Mouse (Mus musculus): ENCODE measurements around the gene Gm826.

Gm826 gene

DNA sequence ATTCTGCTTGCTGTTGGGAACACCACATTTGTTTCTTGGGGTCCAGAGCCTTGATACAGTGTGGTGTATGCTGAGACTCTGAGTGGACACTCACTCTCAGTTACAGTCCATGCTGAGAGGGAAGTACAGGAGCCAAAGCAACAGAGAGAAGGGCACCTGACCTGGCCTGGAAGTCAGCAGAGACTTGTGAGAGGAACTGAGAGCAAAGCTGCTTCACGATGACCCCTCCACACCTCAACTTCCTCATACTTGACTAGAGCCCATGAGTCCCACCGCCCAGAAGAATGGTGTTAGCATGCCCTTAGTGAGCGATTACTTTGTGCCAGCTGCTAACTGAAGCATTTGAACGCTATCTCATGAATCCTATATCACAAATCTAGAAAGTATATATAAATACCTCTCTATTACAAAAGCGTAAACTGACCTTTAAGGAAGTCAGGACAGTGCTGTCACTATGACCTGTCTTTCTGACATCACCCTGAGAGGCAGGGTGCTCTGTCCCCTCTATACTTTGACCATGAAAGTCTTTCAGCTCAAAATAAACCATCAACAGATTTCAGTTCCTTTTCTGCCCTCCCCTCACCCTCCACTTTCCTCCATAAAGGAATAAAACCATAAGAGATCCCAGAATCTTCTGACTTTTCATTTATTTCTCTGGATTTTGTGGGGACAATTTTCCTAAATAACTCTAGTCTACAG lies 57.9 kb downstream of the Gm826 start:
- DNase-seq: no peak

DNA sequence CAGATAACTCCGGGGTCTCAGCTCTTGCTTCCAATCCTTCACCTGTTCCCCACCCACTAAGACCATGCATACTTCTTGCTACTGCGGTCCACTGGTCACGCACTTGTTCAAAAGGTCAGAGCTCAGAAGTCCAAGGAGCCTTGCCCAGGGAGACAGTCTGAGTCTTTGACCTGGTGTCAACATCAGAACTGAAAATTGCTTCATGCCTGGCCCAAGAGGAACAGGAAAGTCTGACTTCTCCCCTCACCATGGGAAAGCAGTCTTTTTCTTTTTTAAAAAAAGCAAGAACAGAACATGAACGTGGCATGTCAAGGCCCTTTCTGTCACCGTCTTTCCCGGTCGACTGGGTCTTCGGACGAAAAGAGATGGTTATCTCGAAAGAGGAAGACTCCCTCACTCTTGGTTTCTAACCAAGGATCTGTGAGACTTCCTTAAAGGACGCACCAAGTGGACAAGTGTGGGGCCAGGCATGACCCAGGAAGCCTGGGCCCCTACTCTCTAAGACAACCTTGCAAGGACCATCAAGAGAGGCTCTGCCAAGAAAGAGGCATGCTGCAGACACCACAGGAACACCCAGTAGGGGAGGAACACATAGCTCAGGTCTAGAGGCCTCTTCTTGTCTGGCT lies 66.0 kb downstream of the Gm826 start:
- no peak for DNase-seq

DNA sequence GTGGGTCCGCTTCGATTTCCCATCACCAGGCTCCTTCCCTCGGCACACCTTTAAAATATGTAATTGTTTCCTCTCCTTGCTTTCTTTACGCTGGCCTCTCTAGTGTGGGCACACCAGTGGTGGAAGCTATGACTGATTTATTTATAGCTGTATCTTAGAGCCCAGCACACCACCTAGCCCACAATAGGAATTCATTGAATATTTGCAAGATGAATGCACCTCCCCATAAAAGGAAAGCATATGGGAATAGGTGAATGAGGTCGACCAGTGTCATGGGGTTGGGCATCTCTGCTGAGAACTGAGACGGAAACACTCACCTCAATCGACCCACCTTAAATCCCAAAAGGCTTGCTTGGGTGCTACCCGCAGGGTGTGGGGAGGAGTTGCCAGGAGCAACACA lies 70.1 kb downstream of the Gm826 start:
- DNase-seq: no peak

DNA sequence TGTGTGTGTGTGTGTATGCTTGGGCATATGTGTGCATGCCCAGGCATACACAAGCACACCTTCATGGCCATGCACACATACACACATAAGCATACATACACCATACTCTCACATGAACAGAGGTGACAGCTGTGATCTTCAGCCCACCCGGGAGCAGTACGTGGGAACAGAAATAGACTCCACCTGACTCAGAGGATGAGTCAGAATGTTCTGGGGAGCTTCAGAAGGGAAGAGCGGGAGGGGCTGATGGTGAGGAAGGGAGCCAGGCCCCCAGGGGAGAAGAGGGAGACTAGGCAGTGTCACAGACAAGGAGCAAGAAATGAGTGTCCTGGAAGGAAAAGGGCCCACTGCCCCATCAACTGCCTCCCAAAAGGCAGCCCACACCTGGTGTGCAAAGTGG lies 72.4 kb downstream of the Gm826 start:
- no peak for DNase-seq

All from cerebellum, postnatal 36 days (tissue).